Mouse (Mus musculus) frontal cortex, adult (tissue): ENCODE measurements around the gene Olfr308.
"Not testable (repeated sequence)": the region's sequence is repeated elsewhere in the genome, so short reads cannot be mapped to it uniquely, and the experiment has no call there.

Source experiments
- ATAC-seq: cut with Nextera tagmentation; 2 replicates; pipeline ENCODE4 v1.9.2; 2017; ENCODE audit warnings: mild to moderate bottlenecking, moderate library complexity, mixed read lengths; ENCODE audit not compliant: low TSS enrichment

The Olfr308 gene

DNA sequence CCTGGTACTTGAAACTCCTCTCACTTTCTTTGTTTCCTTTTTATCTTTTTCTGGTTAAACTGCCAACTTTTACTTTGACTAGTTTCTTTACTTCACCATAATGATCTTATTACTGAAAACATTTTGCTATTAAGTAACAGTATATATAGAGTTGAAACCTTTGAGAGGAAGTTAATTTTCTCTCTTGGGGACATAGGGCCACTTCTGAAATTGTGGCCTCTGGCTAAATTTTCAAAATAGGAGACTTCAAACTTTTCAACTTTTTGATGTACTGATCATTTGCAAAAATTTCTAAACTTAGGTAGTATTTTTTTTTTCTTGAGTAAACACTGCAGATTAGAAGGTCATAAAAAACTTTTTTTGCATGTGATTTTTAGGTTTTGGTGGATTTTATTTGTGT lies at the start of gene Olfr308:
Gene Olfr308, minus strand, starts transcription at position 101 of the 400 bp plus-strand sequence.
- no peak for ATAC-seq

DNA sequence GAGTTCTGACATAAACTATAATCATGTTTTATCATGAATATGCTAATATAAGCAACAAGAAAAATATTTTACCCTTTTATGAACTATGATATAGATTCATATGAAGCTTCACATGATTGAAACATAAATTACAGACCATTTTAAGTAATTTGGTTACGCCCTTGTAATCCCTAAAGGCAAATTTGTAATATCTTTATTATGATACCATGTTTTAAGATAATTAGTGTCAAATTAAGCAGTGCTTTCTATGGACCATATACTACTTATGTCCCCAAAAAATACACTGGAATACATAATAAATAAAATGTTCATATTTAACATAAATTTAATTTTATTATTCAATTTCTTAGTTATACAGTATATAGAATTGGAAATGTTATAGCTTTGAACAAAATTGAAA lies 41.4 kb upstream of the Olfr308 start, which contains the start of gene Olfr305:
Gene Olfr305, minus strand, starts transcription at position 101 of the 400 bp plus-strand sequence.
- no peak for ATAC-seq

DNA sequence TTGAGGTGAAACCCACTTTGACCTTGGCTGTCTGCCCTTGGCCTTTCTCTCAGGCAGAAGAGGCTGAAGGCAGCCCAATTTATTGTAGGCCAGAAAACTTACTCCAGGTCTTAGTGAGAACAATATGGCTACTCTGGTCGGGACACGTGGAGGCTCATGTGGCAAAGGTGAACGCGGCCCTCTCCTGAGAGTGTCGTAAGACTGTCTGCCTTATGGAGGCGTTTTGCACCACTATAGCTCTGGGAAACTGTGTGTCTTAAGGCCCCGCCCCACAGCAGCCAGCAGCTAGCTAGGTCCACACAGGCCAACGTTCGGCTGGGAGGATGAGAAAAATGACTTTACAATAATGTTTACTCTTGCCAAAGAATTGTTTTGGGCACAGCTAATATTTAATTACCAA lies 20.9 kb upstream of the Olfr308 start:
- ATAC-seq, result not testable (repeated sequence)

DNA sequence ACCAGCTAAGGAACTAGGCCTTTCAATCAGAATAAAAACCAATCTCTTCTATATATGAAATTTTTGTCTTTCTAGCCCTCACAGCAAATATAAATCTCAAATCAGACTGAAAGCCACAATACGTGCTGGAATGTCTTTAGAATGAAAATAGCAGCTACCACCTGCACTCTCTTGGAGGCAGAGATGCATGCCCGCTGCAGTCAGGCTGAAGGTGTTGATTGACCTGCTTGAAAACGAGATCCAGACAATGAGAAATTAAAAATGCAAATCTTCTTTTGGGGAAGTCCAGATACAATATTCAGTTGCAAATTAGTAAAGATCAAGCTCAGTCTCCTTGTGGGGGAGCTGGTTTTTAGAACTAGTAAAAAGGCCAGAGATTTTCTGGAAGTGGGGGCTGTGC lies 18.8 kb upstream of the Olfr308 start:
- ATAC-seq, result no peak

- ATAC-seq, result no peak
Observed at GRCm38 (mm10) chr7:86342881-86343565, 17.6 kb upstream of the Olfr308 start.

GRCm38 (mm10) chr7:86337486-86337885 lies 12.1 kb upstream of the Olfr308 start, which contains the start of gene Olfr307:
Gene Olfr307, minus strand, starts transcription at chr7:86337586.
- ATAC-seq, result no peak

- ATAC-seq, result no peak
Observed at GRCm38 (mm10) chr7:86321323-86321722, 4.1 kb downstream of the Olfr308 start.

GRCm38 (mm10) chr7:86313608-86314007 lies 11.8 kb downstream of the Olfr308 start, which contains the start of gene Olfr309:
Gene Olfr309, minus strand, starts transcription at chr7:86313708.
- no peak for ATAC-seq

DNA sequence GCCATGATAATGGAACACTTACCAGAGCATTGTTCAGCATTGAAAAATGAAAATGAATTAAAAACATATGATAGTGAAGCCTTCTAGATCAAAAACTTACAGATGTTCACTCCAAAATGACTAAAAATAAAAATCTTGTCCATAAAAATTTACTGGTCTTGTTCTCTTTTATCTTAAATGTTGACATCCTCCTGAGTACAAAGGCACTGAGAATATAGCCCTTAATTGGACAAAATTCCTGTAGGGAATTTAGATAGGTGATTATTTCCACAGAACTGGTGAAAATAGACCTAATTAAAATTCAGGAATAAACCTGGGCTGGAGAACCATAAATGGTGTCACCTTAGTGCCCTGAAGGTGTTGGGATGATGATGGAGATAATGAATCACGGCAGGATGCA lies 48.4 kb downstream of the Olfr308 start, which contains the start of gene Olfr310:
Gene Olfr310, minus strand, starts transcription at position 101 of the 400 bp plus-strand sequence.
- no peak for ATAC-seq
